Mouse (Mus musculus): ENCODE measurements at regions not wholly inside any gene's neighbourhood (a gene's known extent, or its start where the extent isn't known, plus 50 kb on each side); places are given as distances from the start of the nearest gene placed in this dataset.

- Histone ChIP-seq H3K4me3 (replicated peaks in 1 of 3; ENCODE audit: low read depth in 2 of 3, low read length in 2 of 3, poor library complexity in 1 of 3) (no peak overlapping the region), H3K27me3 (replicated peaks) (no peaks in the 10 kb centered on the region), H3K27ac (ENCODE audit: insufficient read depth, low read depth) (no peak overlapping the region), H3K9me3 (replicated peaks; ENCODE audit: low read length) (no peaks in the 10 kb centered on the region), H3K36me3 (replicated peaks in 1 of 2; ENCODE audit: control insufficient read depth in 1 of 2, insufficient read depth in 1 of 2, low read length in 1 of 2) (no peaks in the 10 kb centered on the region), H3K79me2 (replicated peaks; ENCODE audit: control insufficient read depth, extremely low read depth, insufficient read depth, poor library complexity, severe bottlenecking) (no peaks in the 10 kb centered on the region), H3K4me1 (ENCODE audit: control insufficient read depth in 1 of 2, insufficient read depth in 2 of 2) (0 out of 4 replicates have a peak, but pooled peaks cover 0 to 4% of the 10 kb centered on the region in 2 experiments), H3K9ac (ENCODE audit: insufficient read depth, low read depth) (no peak overlapping the region), H3K4me2 (ENCODE audit: insufficient read depth, low read depth, poor library complexity, severe bottlenecking) (peak overlapping the region; percentile 50; the same call in 1 of the 2 replicates)
- TF ChIP-seq SMC3 (IDR thresholded peaks at IDR 0.05; ENCODE audit: low read depth, low read length) (no peak), TCF12 (IDR thresholded peaks at IDR 0.05; ENCODE audit: low read depth, low read length) (no peak), MYC (IDR thresholded peaks at IDR 0.05; ENCODE audit: low read depth, low read length) (no peak), GABPA (IDR thresholded peaks at IDR 0.05; ENCODE audit: insufficient replicate concordance, low read depth, low read length) (no peak), KAT2A (IDR thresholded peaks at IDR 0.05; ENCODE audit: insufficient replicate concordance, low read length) (no peak), CHD2 (IDR thresholded peaks at IDR 0.05; ENCODE audit: low read length) (no peak), ZNF384 (IDR thresholded peaks at IDR 0.05; ENCODE audit: low read depth, low read length) (no peak), RCOR1 (conservative IDR thresholded peaks at IDR 0.05; ENCODE audit: low read depth, low read length) (no peak), MXI1 (IDR thresholded peaks at IDR 0.05; ENCODE audit: low read depth, low read length) (no peak), USF2 (conservative IDR thresholded peaks at IDR 0.05; ENCODE audit: low read depth, low read length) (no peak), JUND (conservative IDR thresholded peaks at IDR 0.05; ENCODE audit: low read depth, low read length) (no peak), MAZ (IDR thresholded peaks at IDR 0.05; ENCODE audit: low read depth, low read length) (no peak), RAD21 (IDR thresholded peaks at IDR 0.05; ENCODE audit: low read depth, low read length) (no peak), MAX (IDR thresholded peaks at IDR 0.05; ENCODE audit: low read length) (no peak), ZMIZ1 (IDR thresholded peaks at IDR 0.05; ENCODE audit: low read depth, low read length) (no peak), PAX5 (IDR thresholded peaks at IDR 0.05; ENCODE audit: low read length) (no peak), POLR2AphosphoS2 (IDR thresholded peaks at IDR 0.05; ENCODE audit: low read depth, low read length) (no peak)
- in situ Hi-C loops (cut with MboI; ENCODE audit: low pct_ligation_motif_present, low pct_unique_long_range_greater_than_20kb, low sequenced_read_pairs) = no loop called here
- DNase-seq (ENCODE audit: extremely low read depth) = no peak
- dilution Hi-C loops (cut with MboI; ENCODE audit: extremely low pct_ligation_motif_present, extremely low pct_unique_long_range_greater_than_20kb, low sequenced_read_pairs) = no loop called here
These were observed 449.9 kb upstream of the Pdcd1 start for GRCm38 (mm10) chr1:94502066-94502861.

GRCm38 (mm10) chr1:94496992-94497391, 444.6 kb upstream of the Pdcd1 start:
- H3K9ac ChIP-seq (ENCODE audit: insufficient read depth, low read depth) = no peak overlapping the region
- no peaks in the 10 kb centered on the region for H3K36me3 ChIP-seq (replicated peaks in 1 of 2; ENCODE audit: control insufficient read depth in 1 of 2, insufficient read depth in 1 of 2, low read length in 1 of 2)
- no peaks in the 10 kb centered on the region for H3K79me2 ChIP-seq (replicated peaks; ENCODE audit: control insufficient read depth, extremely low read depth, insufficient read depth, poor library complexity, severe bottlenecking)
- in situ Hi-C loops (cut with MboI; ENCODE audit: low pct_ligation_motif_present, low pct_unique_long_range_greater_than_20kb, low sequenced_read_pairs) (no loop called here), dilution Hi-C loops (cut with MboI; ENCODE audit: extremely low pct_ligation_motif_present, extremely low pct_unique_long_range_greater_than_20kb, low sequenced_read_pairs) (no loop called here)
- no peak overlapping the region for H3K4me2 ChIP-seq (ENCODE audit: insufficient read depth, low read depth, poor library complexity, severe bottlenecking)
- H3K4me1 ChIP-seq (ENCODE audit: control insufficient read depth in 1 of 2, insufficient read depth in 2 of 2) = no peaks in the 10 kb centered on the region
- no peak overlapping the region for H3K27ac ChIP-seq (ENCODE audit: insufficient read depth, low read depth)
- H3K27me3 ChIP-seq (replicated peaks) = no peaks in the 10 kb centered on the region
- no peak overlapping the region for H3K4me3 ChIP-seq (replicated peaks in 1 of 3; ENCODE audit: low read depth in 2 of 3, low read length in 2 of 3, poor library complexity in 1 of 3)
- no peak for DNase-seq (ENCODE audit: extremely low read depth)
- TF ChIP-seq ZMIZ1 (IDR thresholded peaks at IDR 0.05; ENCODE audit: low read depth, low read length) = no peak
- TF ChIP-seq EP300 (IDR thresholded peaks at IDR 0.05; ENCODE audit: low read length) = no peak
- TF ChIP-seq IRF4 (IDR thresholded peaks at IDR 0.05; ENCODE audit: low read depth, low read length) = no peak
- TF ChIP-seq TCF12 (IDR thresholded peaks at IDR 0.05; ENCODE audit: low read depth, low read length) = no peak
- no peak for TF ChIP-seq MAFK (IDR thresholded peaks at IDR 0.05; ENCODE audit: insufficient replicate concordance, low read length)
- no peak for TF ChIP-seq POLR2AphosphoS2 (IDR thresholded peaks at IDR 0.05; ENCODE audit: low read depth, low read length)
- no peak for TF ChIP-seq RAD21 (IDR thresholded peaks at IDR 0.05; ENCODE audit: low read depth, low read length)
- TF ChIP-seq HCFC1 (IDR thresholded peaks at IDR 0.05; ENCODE audit: low read depth, low read length) = no peak
- TF ChIP-seq ZKSCAN1 (IDR thresholded peaks at IDR 0.05; ENCODE audit: borderline replicate concordance, low read depth, low read length) = no peak
- no peak for TF ChIP-seq USF1 (IDR thresholded peaks at IDR 0.05; ENCODE audit: low read depth, low read length)
- TF ChIP-seq TBP (conservative IDR thresholded peaks at IDR 0.05; ENCODE audit: low read depth, low read length) = no peak
- TF ChIP-seq PAX5 (IDR thresholded peaks at IDR 0.05; ENCODE audit: low read length) = no peak
- TF ChIP-seq BHLHE40 (IDR thresholded peaks at IDR 0.05; ENCODE audit: low read depth, low read length) = no peak
- TF ChIP-seq MAX (IDR thresholded peaks at IDR 0.05; ENCODE audit: low read length) = no peak
- TF ChIP-seq ZNF384 (IDR thresholded peaks at IDR 0.05; ENCODE audit: low read depth, low read length) = no peak
- TF ChIP-seq MYC (IDR thresholded peaks at IDR 0.05; ENCODE audit: low read depth, low read length) = no peak
- TF ChIP-seq NRF1 (IDR thresholded peaks at IDR 0.05; ENCODE audit: low read depth, low read length) = no peak
- no peaks in the 10 kb centered on the region for H3K9me3 ChIP-seq (replicated peaks; ENCODE audit: low read length)

Data from CH12.LX (cell line).